Mouse (Mus musculus): ENCODE data around the gene Mosmo. TPM values are rescaled to one million over a fixed set of nuclear protein-coding genes. Genes with fewer than 3 reads are reported as not detected.
A peak's percentile ranks its signal among the peaks of the same experiment; 100 is the strongest.

The Mosmo gene
- polyA plus RNA-seq, 1 experiment from 2014 or later = 16.6 TPM

DNA sequence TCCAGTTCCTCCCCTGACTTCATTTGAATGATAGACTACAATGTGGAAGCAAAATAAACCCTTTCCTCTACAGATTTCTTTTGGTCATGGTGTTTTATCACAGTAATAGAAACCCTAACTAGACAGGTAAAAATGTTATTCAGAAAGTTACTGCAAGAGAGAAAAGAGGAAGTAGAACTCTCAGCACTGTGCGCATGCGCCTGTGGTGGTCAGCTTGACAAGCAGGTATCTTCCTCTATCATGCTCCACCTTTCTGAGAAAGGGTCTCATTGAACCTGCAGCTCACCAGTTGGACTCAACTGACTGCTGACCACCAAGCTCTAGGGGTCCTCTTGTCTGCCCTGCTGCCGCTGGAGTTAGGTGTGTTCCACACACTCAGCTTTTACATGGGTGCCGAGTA, 15.3 kb upstream of the Mosmo start:
- no peak overlapping the region for H3K27ac ChIP-seq (ENCODE audit: low read depth, low read length)
- WGBS = 92% methylated on average over 4 of the region's 4 CpGs
- DNase-seq (ENCODE audit: low spot score) (no peak), ATAC-seq (ENCODE audit: low FRiP score) (no peak)
- no peak overlapping the region for H3K4me2 ChIP-seq (replicated peaks; ENCODE audit: low read depth, low read length)
- no peaks in the 10 kb centered on the region; the same call in 1 of the 2 replicates for H3K36me3 ChIP-seq (ENCODE audit: control insufficient read depth, insufficient read depth, low read length)
- no peaks in the 10 kb centered on the region for H3K27me3 ChIP-seq (ENCODE audit: control insufficient read depth, insufficient read depth, low read length)
- H3K9ac ChIP-seq (ENCODE audit: low read depth, low read length) = no peak overlapping the region
- no peaks in the 10 kb centered on the region for H3K9me3 ChIP-seq (ENCODE audit: control insufficient read depth, low read length)
- H3K4me1 ChIP-seq (replicated peaks; ENCODE audit: control insufficient read depth, insufficient read depth, low read length) = no peaks in the 10 kb centered on the region
- H3K4me3 ChIP-seq (ENCODE audit: low read depth, low read length) = no peak overlapping the region

DNA sequence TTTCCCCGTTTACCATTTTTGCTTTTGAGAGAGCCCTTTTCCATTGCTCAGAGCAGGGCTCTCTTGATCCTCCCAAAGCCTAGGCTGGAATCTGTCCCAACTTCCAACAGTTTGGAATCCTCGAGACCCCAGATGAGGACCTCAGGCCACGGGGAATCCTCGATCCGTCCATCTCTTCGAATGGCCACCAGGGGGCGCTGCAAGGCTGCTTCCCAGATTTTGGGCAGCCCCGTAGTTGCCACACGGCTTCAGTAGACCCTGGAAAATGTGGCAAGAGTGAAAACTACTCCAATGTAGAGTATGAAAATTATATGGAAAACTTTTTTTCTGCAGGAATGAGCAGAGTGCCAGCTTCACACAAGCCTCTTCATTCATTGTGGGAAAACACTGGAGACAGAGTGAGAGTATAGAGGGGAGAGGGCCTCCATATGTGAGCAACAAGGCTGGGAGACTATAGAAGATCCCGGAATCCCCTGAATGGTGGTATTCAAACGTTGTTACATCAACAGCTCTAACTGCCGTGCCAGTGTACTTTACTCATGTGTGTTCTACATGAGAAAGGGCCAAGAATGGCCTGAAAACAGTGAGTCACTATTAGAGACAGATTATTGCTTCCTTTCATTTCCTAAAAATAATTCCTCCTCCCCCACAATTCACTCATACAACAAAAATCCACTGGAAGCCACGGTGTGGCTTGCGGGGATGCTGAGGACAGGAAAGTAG, 7.1 kb upstream of the Mosmo start, which contains the start of gene Pdzd9:
TSS of gene Pdzd9 (minus strand) at position 191 of the 723 bp plus-strand sequence.
- H3K4me2 ChIP-seq (replicated peaks; ENCODE audit: low read depth, low read length) = no peak within 1 kb of the TSS
- no peak within 1 kb of the TSS for H3K4me3 ChIP-seq (ENCODE audit: low read depth, low read length)
- no peaks in the 10 kb centered on the region for H3K36me3 ChIP-seq (ENCODE audit: control insufficient read depth, insufficient read depth, low read length)
- no peaks in the 10 kb centered on the region for H3K4me1 ChIP-seq (replicated peaks; ENCODE audit: control insufficient read depth, insufficient read depth, low read length)
- DNase-seq (ENCODE audit: low spot score) = peak; percentile 90
- 25% methylated on average over 14 of the region's 14 CpGs for WGBS
- no peaks in the 10 kb centered on the region for H3K27me3 ChIP-seq (ENCODE audit: control insufficient read depth, insufficient read depth, low read length)
- no peak within 1 kb of the TSS for H3K9ac ChIP-seq (ENCODE audit: low read depth, low read length)
- no peak within 1 kb of the TSS for H3K27ac ChIP-seq (ENCODE audit: low read depth, low read length)
- ATAC-seq (ENCODE audit: low FRiP score) = peak; percentile 54; the same call in 1 of the 2 replicates
- no peaks in the 10 kb centered on the region for H3K9me3 ChIP-seq (ENCODE audit: control insufficient read depth, low read length)

DNA sequence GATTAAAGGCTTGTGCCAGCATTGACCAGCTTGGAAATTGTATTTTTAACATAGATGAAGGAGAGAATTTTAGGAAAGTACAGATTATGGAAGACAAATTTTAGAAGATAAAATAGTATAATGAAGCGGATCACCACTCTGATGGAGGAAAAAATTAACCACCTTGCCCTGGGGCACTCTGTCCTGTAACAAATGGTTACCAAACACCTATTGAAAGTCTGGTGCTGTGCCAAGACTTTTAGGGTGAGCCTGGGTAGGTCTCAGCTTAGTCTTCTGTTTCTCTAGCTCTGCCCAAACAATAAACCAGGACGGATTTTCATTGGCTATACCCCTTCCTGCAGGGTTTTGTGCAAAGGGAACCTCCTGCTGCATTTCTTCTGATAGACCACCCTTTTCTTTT, 6.1 kb upstream of the Mosmo start:
- Histone ChIP-seq H3K4me2 (replicated peaks; ENCODE audit: low read depth, low read length) (no peak overlapping the region), H3K9ac (ENCODE audit: low read depth, low read length) (no peak overlapping the region), H3K36me3 (ENCODE audit: control insufficient read depth, insufficient read depth, low read length) (no peaks in the 10 kb centered on the region), H3K4me3 (ENCODE audit: low read depth, low read length) (no peak overlapping the region), H3K9me3 (ENCODE audit: control insufficient read depth, low read length) (no peaks in the 10 kb centered on the region), H3K27ac (ENCODE audit: low read depth, low read length) (no peak overlapping the region), H3K4me1 (replicated peaks; ENCODE audit: control insufficient read depth, insufficient read depth, low read length) (no peaks in the 10 kb centered on the region), H3K27me3 (ENCODE audit: control insufficient read depth, insufficient read depth, low read length) (no peaks in the 10 kb centered on the region)
- DNase-seq (ENCODE audit: low spot score) = no peak
- ATAC-seq (ENCODE audit: low FRiP score) = no peak
- WGBS = 75% methylated on average over 2 of the region's 2 CpGs

DNA sequence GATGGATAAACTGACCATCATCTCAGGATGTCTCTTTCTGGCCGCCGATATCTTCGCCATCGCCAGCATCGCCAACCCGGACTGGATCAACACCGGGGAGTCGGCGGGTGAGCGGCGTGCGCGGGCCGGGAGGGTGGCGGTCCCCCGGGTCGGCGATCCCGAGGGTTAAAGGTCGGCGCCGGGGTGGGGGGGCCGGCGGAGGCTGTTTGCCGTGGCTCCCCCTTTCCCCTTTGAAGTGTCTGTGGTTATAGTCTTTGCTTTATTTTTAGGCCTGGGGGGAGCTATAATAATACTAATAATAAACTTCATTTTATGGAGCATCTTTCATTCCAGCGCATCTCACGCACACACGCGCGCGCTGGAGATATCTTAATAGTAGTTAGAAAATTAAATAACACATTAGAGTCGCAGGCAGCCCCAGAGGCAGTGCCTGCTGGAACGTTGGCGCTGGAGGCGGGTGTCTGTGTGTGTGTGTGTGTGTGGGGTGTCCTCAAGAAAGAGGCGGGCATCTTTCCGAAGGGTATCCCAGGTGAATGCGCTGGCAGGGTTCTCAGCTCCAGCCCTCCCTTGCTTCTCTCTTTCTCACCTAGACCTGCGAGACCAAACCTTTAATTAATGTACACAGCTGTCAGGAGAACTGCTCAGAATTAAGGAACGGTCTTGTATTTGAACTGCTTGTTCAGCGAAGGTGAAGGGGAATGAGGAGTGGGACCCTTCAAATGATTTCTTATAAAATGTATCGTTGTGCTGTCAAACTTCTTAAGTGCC, 530 bp downstream of the Mosmo start:
- peak; percentile 79 for ATAC-seq (ENCODE audit: low FRiP score)
- H3K4me1 ChIP-seq (replicated peaks; ENCODE audit: control insufficient read depth, insufficient read depth, low read length) = no peaks in the 10 kb centered on the region
- 3% methylated on average over 41 of the region's 42 CpGs for WGBS
- H3K9ac ChIP-seq (ENCODE audit: low read depth, low read length) = peak overlapping the region; percentile 91
- no peaks in the 10 kb centered on the region for H3K9me3 ChIP-seq (ENCODE audit: control insufficient read depth, low read length)
- peak overlapping the region; percentile 94 for H3K4me3 ChIP-seq (ENCODE audit: low read depth, low read length)
- peak overlapping the region; percentile 74 for H3K4me2 ChIP-seq (replicated peaks; ENCODE audit: low read depth, low read length)
- no peaks in the 10 kb centered on the region for H3K36me3 ChIP-seq (ENCODE audit: control insufficient read depth, insufficient read depth, low read length)
- peak; percentile 49 for DNase-seq (ENCODE audit: low spot score)
- H3K27ac ChIP-seq (ENCODE audit: low read depth, low read length) = peak overlapping the region; percentile 74
- no peaks in the 10 kb centered on the region for H3K27me3 ChIP-seq (ENCODE audit: control insufficient read depth, insufficient read depth, low read length)

DNA sequence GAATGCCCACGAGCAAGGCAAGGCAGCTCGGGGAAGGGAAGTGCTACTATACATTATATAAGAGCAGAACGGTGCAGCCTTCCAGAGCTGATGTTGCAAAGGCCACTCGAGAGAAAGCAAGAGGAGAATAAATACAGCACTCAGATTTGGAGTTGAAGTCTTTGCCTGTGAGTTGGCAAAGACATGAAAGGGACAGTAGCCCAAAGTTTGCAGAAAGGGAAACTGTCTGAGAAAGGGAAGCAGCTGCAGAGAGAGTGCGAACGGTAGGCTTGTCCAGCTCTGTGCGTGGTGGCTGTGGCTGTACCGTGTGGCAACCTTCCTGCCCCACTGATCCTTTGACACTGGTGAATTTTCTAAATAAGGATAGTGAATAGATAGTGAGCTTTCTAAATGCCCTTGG, 1.6 kb downstream of the Mosmo start:
- Histone ChIP-seq H3K4me2 (replicated peaks; ENCODE audit: low read depth, low read length) (peak overlapping the region; percentile 74; the same call in 1 of the 2 replicates), H3K9me3 (ENCODE audit: control insufficient read depth, low read length) (no peaks in the 10 kb centered on the region), H3K4me3 (ENCODE audit: low read depth, low read length) (no peak overlapping the region), H3K4me1 (replicated peaks; ENCODE audit: control insufficient read depth, insufficient read depth, low read length) (no peaks in the 10 kb centered on the region), H3K27ac (ENCODE audit: low read depth, low read length) (no peak overlapping the region), H3K36me3 (ENCODE audit: control insufficient read depth, insufficient read depth, low read length) (no peaks in the 10 kb centered on the region), H3K27me3 (ENCODE audit: control insufficient read depth, insufficient read depth, low read length) (no peaks in the 10 kb centered on the region), H3K9ac (ENCODE audit: low read depth, low read length) (no peak overlapping the region)
- ATAC-seq (ENCODE audit: low FRiP score) (no peak), DNase-seq (ENCODE audit: low spot score) (no peak)
- WGBS = 73% methylated on average over 8 of the region's 8 CpGs

DNA sequence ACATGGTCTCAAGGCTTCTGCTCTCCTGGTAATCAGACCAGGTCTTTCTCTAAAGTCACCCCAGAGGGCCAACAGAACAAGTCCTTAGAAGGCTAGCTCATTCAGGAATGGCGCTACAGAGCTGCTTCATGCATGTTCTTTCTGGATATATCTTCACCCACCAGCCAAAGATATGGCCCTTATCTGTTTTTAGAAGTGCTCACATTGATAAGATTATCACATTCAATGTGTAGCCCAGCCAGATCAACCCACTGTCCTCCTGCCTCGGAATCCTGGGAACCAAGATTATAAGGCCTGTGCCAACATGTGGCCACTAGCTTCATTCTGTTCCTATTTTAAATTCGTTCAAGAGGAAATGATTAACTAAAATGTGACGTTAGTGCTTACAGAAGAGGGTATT, 4.6 kb downstream of the Mosmo start:
- ATAC-seq (ENCODE audit: low FRiP score) (no peak), DNase-seq (ENCODE audit: low spot score) (no peak)

DNA sequence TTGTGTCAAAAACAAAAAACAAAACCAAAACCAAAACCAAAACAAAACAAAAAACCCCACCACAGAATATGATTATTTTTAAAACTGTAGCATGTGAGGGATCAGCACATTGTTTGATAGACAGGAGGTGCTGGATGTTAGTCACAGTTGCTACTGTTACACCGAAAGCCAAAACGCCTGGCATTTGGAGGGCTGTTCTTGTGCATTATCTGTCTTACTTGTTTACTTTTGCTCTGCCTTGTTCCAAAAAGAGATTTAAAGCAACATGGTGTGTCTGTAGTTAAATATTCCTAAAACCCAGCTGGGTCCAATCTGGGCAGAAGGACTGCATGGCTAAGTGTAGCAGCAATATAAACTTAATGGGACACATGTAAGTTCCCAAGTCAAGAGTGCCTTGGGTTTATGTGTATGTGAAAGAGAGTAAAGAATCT, 7.3 kb downstream of the Mosmo start:
- Histone ChIP-seq H3K9me3 (ENCODE audit: control insufficient read depth, low read length) (no peaks in the 10 kb centered on the region), H3K36me3 (ENCODE audit: control insufficient read depth, insufficient read depth, low read length) (no peaks in the 10 kb centered on the region), H3K4me3 (ENCODE audit: low read depth, low read length) (no peak overlapping the region), H3K27me3 (ENCODE audit: control insufficient read depth, insufficient read depth, low read length) (no peaks in the 10 kb centered on the region), H3K4me2 (replicated peaks; ENCODE audit: low read depth, low read length) (no peak overlapping the region), H3K9ac (ENCODE audit: low read depth, low read length) (no peak overlapping the region), H3K4me1 (replicated peaks; ENCODE audit: control insufficient read depth, insufficient read depth, low read length) (no peaks in the 10 kb centered on the region), H3K27ac (ENCODE audit: low read depth, low read length) (no peak overlapping the region)
- ATAC-seq (ENCODE audit: low FRiP score) = no peak
- WGBS = 83% methylated on average over 2 of the region's 2 CpGs
- DNase-seq (ENCODE audit: low spot score) = no peak

More for the DNA sequence above, 4.6 kb downstream of the Mosmo start:
- no peak overlapping the region for H3K9ac ChIP-seq (ENCODE audit: low read depth, low read length)
- no peaks in the 10 kb centered on the region for H3K36me3 ChIP-seq (ENCODE audit: control insufficient read depth, insufficient read depth, low read length)
- no peaks in the 10 kb centered on the region for H3K4me1 ChIP-seq (replicated peaks; ENCODE audit: control insufficient read depth, insufficient read depth, low read length)
- 88% methylated on average over 4 of the region's 4 CpGs for WGBS
- H3K27ac ChIP-seq (ENCODE audit: low read depth, low read length) = no peak overlapping the region
- no peaks in the 10 kb centered on the region for H3K27me3 ChIP-seq (ENCODE audit: control insufficient read depth, insufficient read depth, low read length)
- no peak overlapping the region for H3K4me2 ChIP-seq (replicated peaks; ENCODE audit: low read depth, low read length)
- H3K4me3 ChIP-seq (ENCODE audit: low read depth, low read length) = no peak overlapping the region
- H3K9me3 ChIP-seq (ENCODE audit: control insufficient read depth, low read length) = no peaks in the 10 kb centered on the region

DNA sequence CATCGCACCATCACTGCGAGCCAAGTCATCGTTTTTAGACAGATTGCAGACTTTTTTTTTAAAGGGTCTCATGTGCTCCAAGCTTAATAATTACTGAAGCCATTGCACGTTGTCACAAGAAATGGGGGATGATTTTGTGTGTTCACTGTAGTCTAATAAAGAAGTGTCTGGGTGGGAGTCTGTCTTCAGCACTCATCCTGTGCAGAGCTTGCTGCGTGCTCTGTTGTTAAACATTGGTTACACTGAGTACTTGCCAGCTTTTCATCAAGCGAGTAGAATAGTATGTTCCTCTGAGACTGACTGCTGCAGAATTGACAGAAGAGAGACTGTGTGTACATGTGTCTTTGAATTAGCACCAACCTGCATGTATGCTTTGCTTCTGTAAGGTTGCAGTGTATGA, 7.8 kb downstream of the Mosmo start:
- Histone ChIP-seq H3K9me3 (ENCODE audit: control insufficient read depth, low read length) (no peaks in the 10 kb centered on the region), H3K27ac (ENCODE audit: low read depth, low read length) (no peak overlapping the region), H3K36me3 (ENCODE audit: control insufficient read depth, insufficient read depth, low read length) (no peaks in the 10 kb centered on the region), H3K4me1 (replicated peaks; ENCODE audit: control insufficient read depth, insufficient read depth, low read length) (no peaks in the 10 kb centered on the region), H3K27me3 (ENCODE audit: control insufficient read depth, insufficient read depth, low read length) (no peaks in the 10 kb centered on the region), H3K9ac (ENCODE audit: low read depth, low read length) (no peak overlapping the region), H3K4me2 (replicated peaks; ENCODE audit: low read depth, low read length) (no peak overlapping the region), H3K4me3 (ENCODE audit: low read depth, low read length) (no peak overlapping the region)
- ATAC-seq (ENCODE audit: low FRiP score) (no peak), DNase-seq (ENCODE audit: low spot score) (no peak)
- 88% methylated on average over 6 of the region's 6 CpGs for WGBS
